Mouse (Mus musculus) C2C12 (cell line): Measurements from ENCODE around the gene Pspn. TPM values are rescaled to one million over a fixed set of nuclear protein-coding genes. Genes with fewer than 3 reads are reported as not detected.

Source experiments
- H3K27me3 ChIP-seq: one replicate; pipeline ENCODE4 v1.6.1; 2011; ENCODE audit not compliant: control insufficient read depth, insufficient read depth, insufficient read length
- H3K36me3 ChIP-seq: one replicate; pipeline ENCODE4 v1.6.1; 2011; ENCODE audit not compliant: control insufficient read depth, insufficient read depth
- H3K4me3 ChIP-seq: one replicate; pipeline ENCODE4 v1.5.1; 2011; ENCODE audit warnings: mild to moderate bottlenecking, control low read depth; ENCODE audit not compliant: poor library complexity, insufficient read depth, severe bottlenecking
- H3K79me2 ChIP-seq: one replicate; pipeline ENCODE4 v1.6.1; 2011; ENCODE audit not compliant: control insufficient read depth, insufficient read depth
- H3K79me3 ChIP-seq: one replicate; pipeline ENCODE4 v1.6.1; 2011; ENCODE audit warnings: low read depth, control low read depth
- H3ac ChIP-seq: one replicate; pipeline ENCODE3; 2011; ENCODE audit warnings: low read depth; ENCODE audit not compliant: control insufficient read depth, insufficient read length
- CEBPB ChIP-seq: IDR thresholded peaks from one replicate; pipeline ENCODE4 v1.6.1; 2011; ENCODE audit warnings: low read depth, mild to moderate bottlenecking, control low read depth, moderate library complexity
- CTCF ChIP-seq: IDR thresholded peaks from one replicate; pipeline ENCODE4 v1.5.1; 2011; ENCODE audit not compliant: control insufficient read depth, insufficient read depth, insufficient read length
- FOSL1 ChIP-seq: IDR thresholded peaks from one replicate; pipeline ENCODE4 v1.8.0; 2011; ENCODE audit warnings: mild to moderate bottlenecking, low read length; ENCODE audit not compliant: poor library complexity, insufficient read depth, severe bottlenecking
- MAX ChIP-seq: IDR thresholded peaks from one replicate; pipeline ENCODE4 v1.6.1; 2011; ENCODE audit warnings: mild to moderate bottlenecking, control low read depth
- MYOD1 ChIP-seq: IDR thresholded peaks from one replicate; pipeline ENCODE4 v1.6.1; 2011; ENCODE audit warnings: low read depth; ENCODE audit not compliant: control insufficient read depth, insufficient read length
- MYOG ChIP-seq: IDR thresholded peaks from one replicate; pipeline ENCODE4 v1.6.1; 2011; ENCODE audit not compliant: control insufficient read depth, insufficient read length; ENCODE audit errors: extremely low read depth
- USF1 ChIP-seq: IDR thresholded peaks from one replicate; pipeline ENCODE4 v1.6.1; 2011; ENCODE audit warnings: low read depth, mild to moderate bottlenecking, control low read depth, moderate library complexity
- polyA plus RNA-seq: library from polyadenylated mRNA; unstranded; fragments of >200 nt; fragmentation: generic; extraction: Trizol; gene quantifications from one replicate; pipeline ENCODE4 v1.2.1, GENCODE M21; 2012; ENCODE audit warnings: missing spikeins

Pspn gene
- polyA plus RNA-seq, 1 experiment, result 0.63 TPM

- H3K4me3 ChIP-seq, result peak overlapping the region; percentile 29
- peaks cover 2% of the 10 kb centered on the region for H3K27me3 ChIP-seq
- peak overlapping the region; percentile 10 for H3ac ChIP-seq
- H3K36me3 ChIP-seq, result peaks cover 16% of the 10 kb centered on the region
- H3K79me2 ChIP-seq, result peaks cover 45% of the 10 kb centered on the region
- peaks cover 39% of the 10 kb centered on the region for H3K79me3 ChIP-seq
- TF ChIP-seq USF1 (peak; percentile 99), MAX (peak; percentile 31), MYOG (no peak)
Observed at GRCm38 (mm10) chr17:57031661-57032420, 32.0 kb upstream of the Pspn start.

GRCm38 (mm10) chr17:57030931-57031660, 31.3 kb upstream of the Pspn start, which contains the start of gene Khsrp:
Khsrp (minus strand) TSS chr17:57031522.
- Histone ChIP-seq H3K79me3 (peaks cover 39% of the 10 kb centered on the region), H3ac (peak within 1 kb of the TSS; percentile 93), H3K36me3 (peaks cover 23% of the 10 kb centered on the region), H3K4me3 (peak within 1 kb of the TSS; percentile 93), H3K79me2 (peaks cover 52% of the 10 kb centered on the region), H3K27me3 (no peaks in the 10 kb centered on the region)
- TF ChIP-seq MYOD1 (no peak), CTCF (no peak), USF1 (peak; percentile 64)

- TF ChIP-seq MYOG (no peak), CEBPB (no peak), MAX (no peak), USF1 (no peak), CTCF (no peak), MYOD1 (no peak), FOSL1 (no peak)
- H3ac ChIP-seq, result peak overlapping the region; percentile 93
- peaks cover 37% of the 10 kb centered on the region for H3K36me3 ChIP-seq
- no peaks in the 10 kb centered on the region for H3K27me3 ChIP-seq
- peaks cover 39% of the 10 kb centered on the region for H3K79me3 ChIP-seq
- peaks cover 62% of the 10 kb centered on the region for H3K79me2 ChIP-seq
- peak overlapping the region; percentile 93 for H3K4me3 ChIP-seq
Observed at GRCm38 (mm10) chr17:57029691-57030090, 29.9 kb upstream of the Pspn start.

GRCm38 (mm10) chr17:57027471-57027870, 27.7 kb upstream of the Pspn start:
- TF ChIP-seq FOSL1 (no peak), MAX (no peak), CTCF (no peak), CEBPB (no peak), MYOD1 (no peak), USF1 (no peak), MYOG (no peak)
- Histone ChIP-seq H3K79me3 (peaks cover 39% of the 10 kb centered on the region), H3K4me3 (no peak overlapping the region), H3K79me2 (peaks cover 62% of the 10 kb centered on the region), H3K27me3 (no peaks in the 10 kb centered on the region), H3ac (no peak overlapping the region), H3K36me3 (peaks cover 54% of the 10 kb centered on the region)

- TF ChIP-seq FOSL1 (no peak), MYOD1 (no peak), CEBPB (no peak), MYOG (no peak), USF1 (no peak), CTCF (no peak), MAX (no peak)
- no peak overlapping the region for H3K4me3 ChIP-seq
- peaks cover 8% of the 10 kb centered on the region for H3K79me2 ChIP-seq
- H3K79me3 ChIP-seq, result no peaks in the 10 kb centered on the region
- peaks cover 58% of the 10 kb centered on the region for H3K36me3 ChIP-seq
- no peak overlapping the region for H3ac ChIP-seq
- no peaks in the 10 kb centered on the region for H3K27me3 ChIP-seq
Observed at GRCm38 (mm10) chr17:57020960-57021359, 21.1 kb upstream of the Pspn start.

GRCm38 (mm10) chr17:57019693-57020092, 19.9 kb upstream of the Pspn start:
- Histone ChIP-seq H3K36me3 (peaks cover 46% of the 10 kb centered on the region), H3K4me3 (no peak overlapping the region), H3K79me3 (no peaks in the 10 kb centered on the region), H3K27me3 (no peaks in the 10 kb centered on the region), H3K79me2 (no peaks in the 10 kb centered on the region), H3ac (no peak overlapping the region)
- TF ChIP-seq CEBPB (no peak), MAX (no peak), USF1 (no peak), MYOD1 (no peak), FOSL1 (no peak)
